Comparison of ENCODE assay signal across 8 mouse cellular contexts in genomic region chr1:37889206-37889605, GRCm38 (mm10). TPM values are rescaled to one million over a fixed set of nuclear protein-coding genes. Genes with fewer than 3 reads are reported as not detected.
DNase-seq lines count a peak whose midpoint lies in the region; ATAC-seq and TF ChIP-seq lines count a peak whose summit lies in the region.

No protein-coding gene starts in this region.

- peaks cover 9% of the 10 kb centered on the region for H3K36me3 ChIP-seq in liver, adult 2 months (ENCODE audit: control insufficient read depth, insufficient read depth, low read length)
- H3K36me3 ChIP-seq in intestine, embryonic 14.5 days (ENCODE audit: control insufficient read depth, insufficient read depth, low read length) = peaks cover 6% of the 10 kb centered on the region; the same call in 1 of the 2 replicates
- peaks cover 10% of the 10 kb centered on the region for H3K36me3 ChIP-seq in neural tube, embryonic 13.5 days

- peaks cover 24% of the 10 kb centered on the region; the same call in 1 of the 2 replicates for H3K79me2 ChIP-seq in liver, adult 2 months (ENCODE audit: control insufficient read depth, insufficient read depth, low read length)

- no peak for TF ChIP-seq CTCF in liver, adult 2 months (IDR thresholded peaks at IDR 0.05; ENCODE audit: low read depth, low read length)
- no peak for TF ChIP-seq CTCF in cortical plate, adult 2 months (IDR thresholded peaks at IDR 0.05; ENCODE audit: extremely low read depth, insufficient read depth, low read length)

- H3K9me3 ChIP-seq in intestine, embryonic 14.5 days (ENCODE audit: control insufficient read depth, low read length) = no peaks in the 10 kb centered on the region
- H3K9me3 ChIP-seq in neural tube, embryonic 13.5 days = no peaks in the 10 kb centered on the region

- TF ChIP-seq POLR2A in liver, adult 2 months (IDR thresholded peaks at IDR 0.05; ENCODE audit: extremely low read depth, insufficient read depth, low read length) = no peak
- TF ChIP-seq POLR2A in cortical plate, adult 2 months (IDR thresholded peaks at IDR 0.05; ENCODE audit: extremely low read depth, insufficient read depth, low read length) = no peak

- no peak for ATAC-seq in intestine, embryonic 14.5 days (replicated peaks; ENCODE audit: low FRiP score, low TSS enrichment, low read depth)
- ATAC-seq in neural tube, embryonic 13.5 days (ENCODE audit: low read depth) = no peak

- H3K4me3 ChIP-seq in liver, adult 2 months (ENCODE audit: insufficient read depth, low read depth, low read length) = peak overlapping the region; percentile 71
- H3K4me3 ChIP-seq in cortical plate, adult 2 months (ENCODE audit: insufficient read depth, low read length) = peak overlapping the region; percentile 58; the same call in 1 of the 2 replicates
- peak overlapping the region; percentile 83 for H3K4me3 ChIP-seq in intestine, embryonic 14.5 days (ENCODE audit: low read depth, low read length)
- peak overlapping the region; percentile 54 for H3K4me3 ChIP-seq in neural tube, embryonic 13.5 days

- peaks cover 13% of the 10 kb centered on the region; the same call in 1 of the 2 replicates for H3K4me1 ChIP-seq in liver, adult 2 months (ENCODE audit: control insufficient read depth, insufficient read depth, low read length)
- H3K4me1 ChIP-seq in cortical plate, adult 2 months (ENCODE audit: control insufficient read depth, insufficient read depth, low read length) = no peaks in the 10 kb centered on the region
- H3K4me1 ChIP-seq in intestine, embryonic 14.5 days (replicated peaks; ENCODE audit: control insufficient read depth, insufficient read depth, low read length) = peaks cover 15% of the 10 kb centered on the region
- H3K4me1 ChIP-seq in neural tube, embryonic 13.5 days (replicated peaks) = peaks cover 31% of the 10 kb centered on the region

- no peaks in the 10 kb centered on the region for H3K27me3 ChIP-seq in liver, adult 2 months (ENCODE audit: control insufficient read depth, insufficient read depth, low read length)
- no peaks in the 10 kb centered on the region for H3K27me3 ChIP-seq in intestine, embryonic 14.5 days (replicated peaks; ENCODE audit: control insufficient read depth, insufficient read depth, low read length)
- H3K27me3 ChIP-seq in neural tube, embryonic 13.5 days = no peaks in the 10 kb centered on the region

- 75% methylated on average over 7 of the region's 7 CpGs for WGBS in liver, adult 2 months
- 82% methylated on average over 7 of the region's 7 CpGs for WGBS in intestine, embryonic 14.5 days
- WGBS in neural tube, embryonic 13.5 days = 87% methylated on average over 7 of the region's 7 CpGs

- peak overlapping the region; percentile 79 for H3K9ac ChIP-seq in liver, adult 2 months (ENCODE audit: low read depth, low read length)
- peak overlapping the region; percentile 52 for H3K9ac ChIP-seq in intestine, embryonic 14.5 days (ENCODE audit: low read length)
- H3K9ac ChIP-seq in neural tube, embryonic 13.5 days = peak overlapping the region; percentile 67

- DNase-seq in liver, adult 2 months (ENCODE audit: extremely low read depth, low read depth, low spot score) = no peak
- no peak for DNase-seq in liver
- DNase-seq in intestine, embryonic 14.5 days (ENCODE audit: low spot score) = no peak
- no peak for DNase-seq in embryo, embryonic 10 days (ENCODE audit: low spot score)
- no peak for DNase-seq in ovary, postnatal 36 days (ENCODE audit: low spot score)
- DNase-seq in layer of hippocampus, adult 8-10 months (ENCODE audit: low spot score in 2 of 2) = no peak

- peak overlapping the region; percentile 89 for H3K4me2 ChIP-seq in intestine, embryonic 14.5 days (ENCODE audit: low read length)
- peak overlapping the region; percentile 66 for H3K4me2 ChIP-seq in neural tube, embryonic 13.5 days

- peak overlapping the region; percentile 20; the same call in 1 of the 2 replicates for H3K27ac ChIP-seq in liver, adult 2 months (replicated peaks; ENCODE audit: insufficient read depth, low read depth, low read length)
- no peak overlapping the region for H3K27ac ChIP-seq in cortical plate, adult 2 months (ENCODE audit: insufficient read depth, low read length)
- no peak overlapping the region; the same call in 1 of the 2 replicates for H3K27ac ChIP-seq in intestine, embryonic 14.5 days (ENCODE audit: low read depth)
- no peak overlapping the region for H3K27ac ChIP-seq in neural tube, embryonic 13.5 days (replicated peaks)

RNA-seq across cellular contexts. Expression of gene Mitd1, which starts 1.0 kb away (rescaled TPM):
- 8.6 and 10.7 TPM in 2 replicates for total RNA-seq in liver, adult 2 months (2014; rRNA removed)
- polyA plus RNA-seq in liver, adult 2 months (2012; rRNA removed) = 3.5 and 4.6 TPM in 2 replicates
- polyA plus RNA-seq in cortical plate, adult 2 months (2012; rRNA removed) = 15.6 and 16.9 TPM in 2 replicates
- polyA plus RNA-seq in intestine, embryonic 14.5 days (2014; fragmentation: Nextera tagmentation; extraction: Ambion mirVana) = 29.1 and 30.6 TPM in 2 replicates
- 16.0 and 17.1 TPM in 2 replicates for polyA plus RNA-seq in neural tube, embryonic 13.5 days (2015; fragmentation: Nextera tagmentation; extraction: Ambion mirVana)
- 10 to 100 TPM in 3 of 4 experiments, 1 to 10 TPM in 1; 8.6 to 14.7 (median 12.9) TPM for total RNA-seq in layer of hippocampus, adult 8-10 months (2022)

RNA-seq across cellular contexts. Expression of gene Mrpl30, which starts 1.1 kb away (rescaled TPM):
- total RNA-seq in liver, adult 2 months (2014; rRNA removed) = 83.6 and 111 TPM in 2 replicates
- polyA plus RNA-seq in liver, adult 2 months (2012; rRNA removed) = 46.4 and 65.0 TPM in 2 replicates
- polyA plus RNA-seq in cortical plate, adult 2 months (2012; rRNA removed) = 142 and 149 TPM in 2 replicates
- 269 and 295 TPM in 2 replicates for polyA plus RNA-seq in intestine, embryonic 14.5 days (2014; fragmentation: Nextera tagmentation; extraction: Ambion mirVana)
- polyA plus RNA-seq in neural tube, embryonic 13.5 days (2015; fragmentation: Nextera tagmentation; extraction: Ambion mirVana) = 260 and 271 TPM in 2 replicates
- 100 to 1,000 TPM; 131 to 158 (median 140) TPM for total RNA-seq in layer of hippocampus, adult 8-10 months (2022)

RNA-seq across cellular contexts. Expression of gene Lipt1, which starts 17.7 kb away (rescaled TPM):
- total RNA-seq in liver, adult 2 months (2014; rRNA removed) = 10.2 and 10.3 TPM in 2 replicates
- 2.2 and 3.1 TPM in 2 replicates for polyA plus RNA-seq in liver, adult 2 months (2012; rRNA removed)
- polyA plus RNA-seq in cortical plate, adult 2 months (2012; rRNA removed) = 8.1 and 8.5 TPM in 2 replicates
- 9.0 and 9.6 TPM in 2 replicates for polyA plus RNA-seq in intestine, embryonic 14.5 days (2014; fragmentation: Nextera tagmentation; extraction: Ambion mirVana)
- 6.9 and 8.7 TPM in 2 replicates for polyA plus RNA-seq in neural tube, embryonic 13.5 days (2015; fragmentation: Nextera tagmentation; extraction: Ambion mirVana)
- total RNA-seq in layer of hippocampus, adult 8-10 months (2022) = 1 to 10 TPM; 7.1 to 9.2 (median 8.6) TPM

RNA-seq across cellular contexts. Expression of gene Tsga10, which starts 23.0 kb away (rescaled TPM):
- 1.2 and 1.4 TPM in 2 replicates for total RNA-seq in liver, adult 2 months (2014; rRNA removed)
- polyA plus RNA-seq in liver, adult 2 months (2012; rRNA removed) = 0.24 and 0.30 TPM in 2 replicates
- polyA plus RNA-seq in cortical plate, adult 2 months (2012; rRNA removed) = 13.2 and 14.0 TPM in 2 replicates
- 4.9 and 5.2 TPM in 2 replicates for polyA plus RNA-seq in intestine, embryonic 14.5 days (2014; fragmentation: Nextera tagmentation; extraction: Ambion mirVana)
- 19.1 and 20.6 TPM in 2 replicates for polyA plus RNA-seq in neural tube, embryonic 13.5 days (2015; fragmentation: Nextera tagmentation; extraction: Ambion mirVana)
- 10 to 100 TPM; 20.1 to 29.9 (median 23.7) TPM for total RNA-seq in layer of hippocampus, adult 8-10 months (2022)

RNA-seq across cellular contexts. Expression of gene Lyg2, which starts 27.1 kb away (rescaled TPM):
- total RNA-seq in liver, adult 2 months (2014; rRNA removed) = not detected in 2 replicates
- not detected in 2 replicates for polyA plus RNA-seq in liver, adult 2 months (2012; rRNA removed)
- polyA plus RNA-seq in cortical plate, adult 2 months (2012; rRNA removed) = 0.04 TPM in 2 replicates
- polyA plus RNA-seq in intestine, embryonic 14.5 days (2014; fragmentation: Nextera tagmentation; extraction: Ambion mirVana) = not detected in 2 replicates
- not detected in 2 replicates for polyA plus RNA-seq in neural tube, embryonic 13.5 days (2015; fragmentation: Nextera tagmentation; extraction: Ambion mirVana)
- under 1 TPM in 1 of 4 experiments, not detected in 3; 0.12 TPM for total RNA-seq in layer of hippocampus, adult 8-10 months (2022)
